15 mouse cellular contexts compared by ENCODE assay signal in the genomic region with DNA sequence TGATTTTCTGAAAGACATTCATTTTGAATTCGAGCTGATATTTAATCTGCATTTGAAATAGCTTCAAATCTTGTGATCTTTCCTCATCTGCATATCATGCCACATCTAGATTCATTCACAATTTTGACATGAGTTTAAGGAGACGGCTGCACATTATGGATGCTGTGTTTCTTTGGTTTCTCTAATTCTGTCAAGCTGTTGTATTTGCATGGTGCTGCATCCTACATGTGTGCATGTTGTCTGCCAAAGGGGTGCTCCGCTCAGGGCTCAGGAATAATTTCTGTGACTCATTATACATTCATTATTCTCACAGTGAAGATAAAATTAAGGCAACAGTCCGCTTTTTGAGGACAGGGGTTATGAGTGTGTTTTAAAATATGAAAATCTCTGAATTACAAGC. TPM values are rescaled to one million over a fixed set of nuclear protein-coding genes. Genes with fewer than 3 reads are reported as not detected.
"Had no signal": no experiment of that assay in that cellular context is flagged by ENCODE, and none has a peak within 500 bp of the region (broad histone marks: within the 10 kb centered on the region; RNA-seq: fewer than 3 reads in every experiment).

No protein-coding gene starts in this region.

- H3K27me3 ChIP-seq: limb, embryonic 13.5 days; liver, embryonic 15.5 days; stomach, embryonic 15.5 days had no signal

- H3K27ac ChIP-seq: kidney, postnatal 0 days; limb, embryonic 13.5 days; liver, embryonic 15.5 days; stomach, embryonic 15.5 days had no signal

- H3K4me1 ChIP-seq: limb, embryonic 13.5 days; liver, embryonic 15.5 days; stomach, embryonic 15.5 days had no signal

- H3K4me3 ChIP-seq: limb, embryonic 13.5 days; liver, embryonic 15.5 days; stomach, embryonic 15.5 days had no signal

- H3K9me3 ChIP-seq: limb, embryonic 13.5 days; liver, embryonic 15.5 days; stomach, embryonic 15.5 days had no signal

- H3K9ac ChIP-seq: limb, embryonic 13.5 days; liver, embryonic 15.5 days; stomach, embryonic 15.5 days had no signal

- H3K36me3 ChIP-seq: limb, embryonic 13.5 days; liver, embryonic 15.5 days; stomach, embryonic 15.5 days had no signal

- ATAC-seq: lung, postnatal 0 days had no signal

- H3K4me2 ChIP-seq: limb, embryonic 13.5 days; liver, embryonic 11.5 days; liver, embryonic 15.5 days; stomach, embryonic 15.5 days had no signal

- DNase-seq: kidney, adult 9 months; kidney, postnatal 36 days; left cerebral cortex, postnatal 4 days; lung, adult 2 months; lung, postnatal 36 days; right cerebral cortex, postnatal 14 days; thymus, adult 2 months; thymus, postnatal 25 days had no signal

RNA-seq across cellular contexts. Expression of a gene that starts 30.5 kb away (rescaled TPM):
- total RNA-seq: megakaryocyte progenitor cell, adult 5-6 weeks had no signal
